Mouse (Mus musculus) kidney, postnatal 0 days (tissue): ENCODE results near the gene Smcr8. TPM values are rescaled to one million over a fixed set of nuclear protein-coding genes. Genes with fewer than 3 reads are reported as not detected.

Experiments
- ATAC-seq: fragments of 200-750 bp; cut with Nextera tagmentation; replicated peaks from 2 replicates; pipeline ENCODE4 v1.8.0; 2017; ENCODE audit warnings: low read depth, moderate number of reproducible peaks, moderate TSS enrichment, moderate library complexity; ENCODE audit not compliant: low FRiP score
- DNase-seq: peaks from one replicate; pipeline ENCODE4 v3.0.0-alpha.2; 2016; ENCODE audit warnings: low spot score
- H3K27ac ChIP-seq: fragments of 300-500 bp; sonication (generic); 2 replicates; pipeline ENCODE4 v1.5.1; 2014; ENCODE audit warnings: mild to moderate bottlenecking
- H3K27me3 ChIP-seq: fragments of 300-500 bp; sonication (generic); 2 replicates; pipeline ENCODE4 v1.6.1; 2014; ENCODE audit warnings: low read length, mixed read lengths; ENCODE audit not compliant: insufficient read depth
- H3K36me3 ChIP-seq: fragments of 300-500 bp; sonication (generic); 2 replicates; pipeline ENCODE4 v1.6.1; 2014; ENCODE audit warnings: low read length, mixed read lengths; ENCODE audit not compliant: insufficient read depth
- H3K4me1 ChIP-seq: fragments of 300-500 bp; sonication (generic); replicated peaks from 2 replicates; pipeline ENCODE4 v1.6.1; 2014; ENCODE audit warnings: antibody characterized with exemption, low read length, mixed read lengths; ENCODE audit not compliant: insufficient read depth
- H3K4me2 ChIP-seq: fragments of 300-500 bp; sonication (generic); 2 replicates; pipeline ENCODE4 v1.6.1; 2014; ENCODE audit warnings: mild to moderate bottlenecking, low read length, moderate library complexity, mixed read lengths
- H3K4me3 ChIP-seq: fragments of 300-500 bp; sonication (generic); replicated peaks from 2 replicates; pipeline ENCODE4 v1.5.1; 2014; ENCODE audit warnings: low read depth, low read length
- H3K9ac ChIP-seq: fragments of 300-500 bp; sonication (generic); 2 replicates; pipeline ENCODE4 v1.6.1; 2014; ENCODE audit warnings: low read depth, low read length
- H3K9me3 ChIP-seq: fragments of 300-500 bp; sonication (generic); replicated peaks from 2 replicates; pipeline ENCODE4 v1.6.1; 2016; ENCODE audit warnings: low read length, inconsistent platforms, mixed read lengths
- CTCF ChIP-seq: IDR thresholded peaks from 2 replicates; pipeline ENCODE4 v1.5.1; 2016; ENCODE audit warnings: antibody characterized with exemption, low read depth, mild to moderate bottlenecking, moderate library complexity
- WGBS: fragments of 180-500 bp; shearing (Covaris S2); extraction: QIAGEN DNeasy Blood & Tissue Kit; methylation state at CpG from one replicate; pipeline ENCODE4 v1.1.7; 2014; 5-methylcytosine and 5-hydroxymethylcytosine counted together
- polyA plus RNA-seq: library from polyadenylated mRNA; unstranded; fragments of >200 nt; fragmentation: Nextera tagmentation; extraction: Ambion mirVana; gene quantifications from 2 replicates; pipeline ENCODE4 v1.2.1, GENCODE M21; 2015

Gene Smcr8
- polyA plus RNA-seq, 1 experiment from 2014 or later = 4.0 TPM

DNA sequence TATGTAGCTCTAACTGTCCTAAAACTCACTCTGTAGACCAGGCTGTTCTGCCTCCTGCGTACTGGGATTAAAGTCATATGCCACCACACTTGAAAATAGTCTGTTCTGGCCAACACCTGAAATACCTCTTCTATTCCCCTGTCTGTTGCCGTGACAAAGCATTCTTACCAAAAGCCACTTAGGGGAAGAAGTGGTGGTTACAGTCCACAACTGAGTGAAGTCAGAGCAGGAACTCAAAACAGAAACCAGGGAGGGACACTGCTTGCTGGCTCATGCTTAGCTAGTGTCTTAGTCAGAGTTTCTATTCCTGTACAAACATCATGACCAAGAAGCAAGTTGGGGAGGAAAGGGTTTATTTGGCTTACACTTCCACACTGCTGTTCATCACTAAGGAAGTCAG, 8.0 kb upstream of the Smcr8 start:
- WGBS = 95% methylated on average over 2 of the region's 2 CpGs
- no peak for TF ChIP-seq CTCF
- H3K27me3 ChIP-seq = no peaks in the 10 kb centered on the region
- no peak overlapping the region for H3K9ac ChIP-seq
- H3K9me3 ChIP-seq = no peaks in the 10 kb centered on the region
- ATAC-seq (no peak), DNase-seq (no peak)
- no peak overlapping the region for H3K27ac ChIP-seq
- H3K4me2 ChIP-seq = no peak overlapping the region
- no peak overlapping the region for H3K4me3 ChIP-seq
- H3K36me3 ChIP-seq = no peaks in the 10 kb centered on the region
- no peaks in the 10 kb centered on the region for H3K4me1 ChIP-seq

GRCm38 (mm10) chr11:60770776-60771175, 6.5 kb upstream of the Smcr8 start:
- TF ChIP-seq CTCF = no peak
- H3K4me3 ChIP-seq = no peak overlapping the region
- H3K36me3 ChIP-seq = no peaks in the 10 kb centered on the region
- peaks cover 4% of the 10 kb centered on the region; the same call in 1 of the 2 replicates for H3K4me1 ChIP-seq
- H3K27ac ChIP-seq = no peak overlapping the region
- no peak overlapping the region for H3K9ac ChIP-seq
- WGBS = 82% methylated on average over 3 of the region's 3 CpGs
- no peak for DNase-seq
- H3K27me3 ChIP-seq = no peaks in the 10 kb centered on the region
- H3K4me2 ChIP-seq = no peak overlapping the region
- H3K9me3 ChIP-seq = no peaks in the 10 kb centered on the region
- ATAC-seq = no peak

GRCm38 (mm10) chr11:60772161-60772560, 5.2 kb upstream of the Smcr8 start:
- no peaks in the 10 kb centered on the region for H3K27me3 ChIP-seq
- no peaks in the 10 kb centered on the region for H3K9me3 ChIP-seq
- 89% methylated on average over 4 of the region's 4 CpGs for WGBS
- H3K4me2 ChIP-seq = no peak overlapping the region
- H3K4me1 ChIP-seq = peaks cover 9% of the 10 kb centered on the region; the same call in 1 of the 2 replicates
- ATAC-seq (no peak), DNase-seq (no peak)
- H3K27ac ChIP-seq = no peak overlapping the region
- H3K36me3 ChIP-seq = no peaks in the 10 kb centered on the region
- peak; percentile 28; the same call in 1 of the 2 replicates for TF ChIP-seq CTCF
- no peak overlapping the region for H3K9ac ChIP-seq
- H3K4me3 ChIP-seq = no peak overlapping the region

DNA sequence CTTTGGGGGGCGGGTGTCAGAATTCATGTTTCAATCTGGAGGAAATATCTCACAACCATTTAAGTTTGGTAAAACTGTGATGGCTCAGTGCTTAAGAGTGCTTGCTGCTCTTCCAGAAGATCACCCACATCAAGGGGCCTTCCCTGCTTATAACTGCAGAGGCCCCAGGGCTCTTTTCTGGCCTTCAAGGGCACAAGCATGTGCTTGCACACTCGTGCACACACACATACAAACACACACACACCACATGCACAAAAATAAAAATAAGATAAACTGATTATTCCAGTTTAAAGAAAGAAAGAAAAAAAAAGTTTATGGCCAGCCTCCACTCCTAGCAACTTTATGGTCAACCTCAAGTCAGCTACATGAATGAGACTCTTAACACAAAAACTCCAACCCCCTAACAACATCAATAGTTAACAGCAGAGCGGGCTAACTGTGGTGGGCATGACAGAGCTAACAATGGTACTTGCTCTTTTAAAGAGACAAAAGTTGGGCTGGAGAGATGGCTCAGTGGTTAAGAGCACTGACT, 3.1 kb upstream of the Smcr8 start:
- ATAC-seq (no peak), DNase-seq (no peak)
- H3K27ac ChIP-seq = no peak overlapping the region
- no peaks in the 10 kb centered on the region for H3K27me3 ChIP-seq
- TF ChIP-seq CTCF = no peak
- no peak overlapping the region for H3K4me3 ChIP-seq
- no peak overlapping the region for H3K4me2 ChIP-seq
- no peaks in the 10 kb centered on the region for H3K36me3 ChIP-seq
- peaks cover 24% of the 10 kb centered on the region for H3K4me1 ChIP-seq
- H3K9me3 ChIP-seq = no peaks in the 10 kb centered on the region
- 82% methylated on average over 3 of the region's 3 CpGs for WGBS
- no peak overlapping the region for H3K9ac ChIP-seq

DNA sequence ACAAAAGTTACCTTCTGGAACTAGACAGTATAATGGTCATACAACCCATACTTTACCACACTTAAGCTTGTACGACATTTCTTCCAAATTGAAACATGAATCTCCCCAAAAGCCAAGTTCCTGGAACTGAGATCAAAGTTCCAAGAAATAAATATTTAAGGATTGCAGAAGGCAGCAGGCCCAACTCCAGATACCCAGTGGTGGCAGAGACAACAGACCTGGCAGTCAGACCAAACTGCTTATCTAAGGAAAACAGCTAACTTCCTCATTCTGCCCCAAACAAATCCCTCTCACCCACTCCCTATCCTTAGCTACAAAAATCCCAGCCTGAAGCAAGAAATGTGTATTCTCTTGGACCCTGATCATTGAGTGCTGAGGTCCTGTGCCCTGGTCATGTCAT, 2.5 kb upstream of the Smcr8 start:
- no peaks in the 10 kb centered on the region for H3K36me3 ChIP-seq
- ATAC-seq (no peak), DNase-seq (no peak)
- no peak overlapping the region for H3K4me3 ChIP-seq
- WGBS = 70% methylated on average over 1 of the region's 1 CpGs
- H3K4me1 ChIP-seq = peaks cover 30% of the 10 kb centered on the region
- TF ChIP-seq CTCF = no peak
- H3K27me3 ChIP-seq = no peaks in the 10 kb centered on the region
- no peak overlapping the region for H3K27ac ChIP-seq
- no peaks in the 10 kb centered on the region for H3K9me3 ChIP-seq
- no peak overlapping the region for H3K9ac ChIP-seq
- H3K4me2 ChIP-seq = no peak overlapping the region; the same call in 1 of the 2 replicates

DNA sequence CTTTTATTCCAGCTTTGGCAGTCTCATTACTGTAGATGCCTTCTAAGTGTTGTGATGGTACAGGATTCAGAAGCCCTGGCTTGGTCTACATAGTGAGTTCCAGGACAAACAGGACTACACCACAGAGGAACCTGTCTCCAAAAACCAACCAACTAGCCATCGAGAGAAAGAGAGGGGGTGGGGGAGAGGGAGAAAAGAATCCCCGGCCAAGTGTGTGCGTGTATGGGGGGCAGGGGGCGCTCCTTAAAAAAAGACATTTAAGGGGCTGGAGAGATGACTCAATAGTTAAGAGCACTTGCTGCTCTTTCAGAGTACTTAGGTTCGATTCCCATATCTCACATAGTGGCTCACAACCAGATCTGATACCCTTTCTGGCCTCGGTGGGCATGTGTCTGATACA, 1.7 kb upstream of the Smcr8 start:
- Histone ChIP-seq H3K27ac (no peak overlapping the region), H3K9me3 (no peaks in the 10 kb centered on the region), H3K9ac (no peak overlapping the region), H3K4me1 (peaks cover 37% of the 10 kb centered on the region), H3K27me3 (no peaks in the 10 kb centered on the region), H3K4me3 (peak overlapping the region; percentile 78), H3K36me3 (no peaks in the 10 kb centered on the region), H3K4me2 (peak overlapping the region; percentile 93)
- no peak for TF ChIP-seq CTCF
- DNase-seq (no peak), ATAC-seq (no peak)
- WGBS = 57% methylated on average over 6 of the region's 6 CpGs
